Mouse (Mus musculus) kidney, embryonic 16.5 days (tissue): ENCODE measurements around the gene Dock8. TPM values are rescaled to one million over a fixed set of nuclear protein-coding genes. Genes with fewer than 3 reads are reported as not detected.
A peak's percentile ranks its signal among the peaks of the same experiment; 100 is the strongest.

ENCODE experiments used
- ATAC-seq: fragments of 200-750 bp; cut with Nextera tagmentation; 2 replicates; pipeline ENCODE4 v1.8.0; 2017; ENCODE audit warnings: moderate TSS enrichment; ENCODE audit not compliant: low FRiP score, low TSS enrichment
- H3K27ac ChIP-seq: fragments of 300-500 bp; sonication (generic); 2 replicates; pipeline ENCODE4 v1.5.1; 2014; ENCODE audit warnings: low read length
- H3K27me3 ChIP-seq: fragments of 300-500 bp; sonication (generic); 2 replicates; pipeline ENCODE4 v1.6.1; 2014; ENCODE audit warnings: low read length, control low read depth, mixed read lengths; ENCODE audit not compliant: insufficient read depth
- H3K36me3 ChIP-seq: fragments of 300-500 bp; sonication (generic); 2 replicates; pipeline ENCODE4 v1.6.1; 2014; ENCODE audit warnings: low read length, control low read depth, mixed read lengths; ENCODE audit not compliant: insufficient read depth
- H3K4me1 ChIP-seq: fragments of 300-500 bp; sonication (generic); 2 replicates; pipeline ENCODE4 v1.6.1; 2014; ENCODE audit warnings: low read length, control low read depth, mixed read lengths; ENCODE audit not compliant: insufficient read depth
- H3K4me2 ChIP-seq: fragments of 300-500 bp; sonication (generic); replicated peaks from 2 replicates; pipeline ENCODE4 v1.6.1; 2014; ENCODE audit warnings: low read depth, low read length
- H3K4me3 ChIP-seq: fragments of 300-500 bp; sonication (generic); 2 replicates; pipeline ENCODE4 v1.5.1; 2014; ENCODE audit warnings: mild to moderate bottlenecking, low read length
- H3K9ac ChIP-seq: fragments of 300-500 bp; sonication (generic); replicated peaks from 2 replicates; pipeline ENCODE4 v1.6.1; 2014; ENCODE audit warnings: low read length
- H3K9me3 ChIP-seq: fragments of 300-500 bp; sonication (generic); 2 replicates; pipeline ENCODE4 v1.6.1; 2016; ENCODE audit warnings: low read length, control low read depth
- WGBS: fragments of 180-500 bp; shearing (Covaris S2); extraction: QIAGEN DNeasy Blood & Tissue Kit; methylation state at CpG from one replicate; pipeline ENCODE4 v1.1.7; 2014; 5-methylcytosine and 5-hydroxymethylcytosine counted together
- polyA plus RNA-seq: library from polyadenylated mRNA; unstranded; fragments of >200 nt; fragmentation: Nextera tagmentation; extraction: Ambion mirVana; gene quantifications from 2 replicates; pipeline ENCODE4 v1.2.1, GENCODE M21; 2015

The Dock8 gene
- polyA plus RNA-seq, 1 experiment from 2014 or later = 3.9 TPM

- H3K27ac ChIP-seq = no peak overlapping the region
- no peaks in the 10 kb centered on the region for H3K27me3 ChIP-seq
- H3K9me3 ChIP-seq = no peaks in the 10 kb centered on the region
- 87% methylated on average over 7 of the region's 7 CpGs for WGBS
- no peaks in the 10 kb centered on the region for H3K36me3 ChIP-seq
- no peak overlapping the region for H3K9ac ChIP-seq
- ATAC-seq = no peak
- no peak overlapping the region for H3K4me2 ChIP-seq
- H3K4me1 ChIP-seq = no peaks in the 10 kb centered on the region
- H3K4me3 ChIP-seq = no peak overlapping the region
Observed at GRCm38 (mm10) chr19:25055025-25055424, 55.7 kb downstream of the Dock8 start.

- no peak overlapping the region for H3K4me3 ChIP-seq
- no peaks in the 10 kb centered on the region for H3K9me3 ChIP-seq
- no peak overlapping the region for H3K27ac ChIP-seq
- H3K27me3 ChIP-seq = no peaks in the 10 kb centered on the region
- no peaks in the 10 kb centered on the region for H3K36me3 ChIP-seq
- WGBS = 88% methylated on average over 7 of the region's 7 CpGs
- ATAC-seq = no peak
- peaks cover 4% of the 10 kb centered on the region for H3K4me1 ChIP-seq
- H3K9ac ChIP-seq = no peak overlapping the region
- H3K4me2 ChIP-seq = no peak overlapping the region
Observed at GRCm38 (mm10) chr19:25055559-25055958, 56.2 kb downstream of the Dock8 start.

- Histone ChIP-seq H3K9me3 (no peaks in the 10 kb centered on the region), H3K4me1 (peaks cover 11% of the 10 kb centered on the region), H3K4me2 (no peak overlapping the region), H3K9ac (no peak overlapping the region), H3K27ac (no peak overlapping the region), H3K36me3 (no peaks in the 10 kb centered on the region), H3K4me3 (no peak overlapping the region), H3K27me3 (no peaks in the 10 kb centered on the region)
- ATAC-seq = no peak
- WGBS = 87% methylated on average over 10 of the region's 10 CpGs
Observed at GRCm38 (mm10) chr19:25056224-25056623, 56.9 kb downstream of the Dock8 start.

- 90% methylated on average over 8 of the region's 8 CpGs for WGBS
- no peak for ATAC-seq
- Histone ChIP-seq H3K36me3 (no peaks in the 10 kb centered on the region), H3K9me3 (no peaks in the 10 kb centered on the region), H3K4me1 (peaks cover 13% of the 10 kb centered on the region), H3K4me3 (no peak overlapping the region), H3K27me3 (no peaks in the 10 kb centered on the region), H3K9ac (no peak overlapping the region), H3K4me2 (no peak overlapping the region), H3K27ac (no peak overlapping the region)
Observed at GRCm38 (mm10) chr19:25057826-25058225, 58.5 kb downstream of the Dock8 start.

GRCm38 (mm10) chr19:25059847-25060364 lies 60.6 kb downstream of the Dock8 start:
- ATAC-seq = no peak

GRCm38 (mm10) chr19:25060375-25060774 lies 61.0 kb downstream of the Dock8 start:
- WGBS = 9% methylated on average over 9 of the region's 9 CpGs
- Histone ChIP-seq H3K4me3 (peak overlapping the region; percentile 32), H3K4me2 (peak overlapping the region; percentile 51), H3K4me1 (peaks cover 13% of the 10 kb centered on the region), H3K9ac (peak overlapping the region; percentile 17; the same call in 1 of the 2 replicates), H3K9me3 (no peaks in the 10 kb centered on the region), H3K27ac (peak overlapping the region; percentile 43; the same call in 1 of the 2 replicates), H3K36me3 (no peaks in the 10 kb centered on the region), H3K27me3 (no peaks in the 10 kb centered on the region)
- ATAC-seq = peak; percentile 85

More at GRCm38 (mm10) chr19:25059847-25060364, 60.6 kb downstream of the Dock8 start:
- no peak overlapping the region; the same call in 1 of the 2 replicates for H3K27ac ChIP-seq
- no peaks in the 10 kb centered on the region for H3K9me3 ChIP-seq
- H3K9ac ChIP-seq = no peak overlapping the region
- peaks cover 13% of the 10 kb centered on the region for H3K4me1 ChIP-seq
- H3K4me3 ChIP-seq = no peak overlapping the region
- H3K36me3 ChIP-seq = no peaks in the 10 kb centered on the region
- peak overlapping the region; percentile 51 for H3K4me2 ChIP-seq
- WGBS = 63% methylated on average over 7 of the region's 7 CpGs
- H3K27me3 ChIP-seq = no peaks in the 10 kb centered on the region

- Histone ChIP-seq H3K27me3 (no peaks in the 10 kb centered on the region), H3K9me3 (no peaks in the 10 kb centered on the region), H3K4me1 (peaks cover 13% of the 10 kb centered on the region), H3K36me3 (no peaks in the 10 kb centered on the region), H3K9ac (no peak overlapping the region), H3K27ac (no peak overlapping the region), H3K4me2 (no peak overlapping the region), H3K4me3 (no peak overlapping the region)
- ATAC-seq = no peak
- 91% methylated on average over 9 of the region's 9 CpGs for WGBS
Observed at GRCm38 (mm10) chr19:25062188-25062856, 63.0 kb downstream of the Dock8 start.

GRCm38 (mm10) chr19:25062857-25063240 lies 63.5 kb downstream of the Dock8 start:
- peaks cover 13% of the 10 kb centered on the region for H3K4me1 ChIP-seq
- no peak for ATAC-seq
- no peak overlapping the region for H3K4me2 ChIP-seq
- H3K27me3 ChIP-seq = no peaks in the 10 kb centered on the region
- H3K9me3 ChIP-seq = no peaks in the 10 kb centered on the region
- H3K27ac ChIP-seq = no peak overlapping the region
- 80% methylated on average over 2 of the region's 2 CpGs for WGBS
- no peaks in the 10 kb centered on the region for H3K36me3 ChIP-seq
- H3K4me3 ChIP-seq = no peak overlapping the region
- no peak overlapping the region for H3K9ac ChIP-seq

- Histone ChIP-seq H3K27me3 (no peaks in the 10 kb centered on the region), H3K9ac (no peak overlapping the region), H3K4me3 (no peak overlapping the region), H3K9me3 (no peaks in the 10 kb centered on the region), H3K4me1 (peaks cover 2% of the 10 kb centered on the region), H3K27ac (no peak overlapping the region), H3K4me2 (no peak overlapping the region), H3K36me3 (no peaks in the 10 kb centered on the region)
- 79% methylated on average over 9 of the region's 9 CpGs for WGBS
- ATAC-seq = no peak
Observed at GRCm38 (mm10) chr19:25066229-25066628, 66.9 kb downstream of the Dock8 start.

GRCm38 (mm10) chr19:25068518-25068917 lies 69.2 kb downstream of the Dock8 start:
- H3K36me3 ChIP-seq = no peaks in the 10 kb centered on the region
- no peak for ATAC-seq
- H3K9ac ChIP-seq = no peak overlapping the region
- no peaks in the 10 kb centered on the region for H3K27me3 ChIP-seq
- H3K4me1 ChIP-seq = no peaks in the 10 kb centered on the region
- H3K4me2 ChIP-seq = no peak overlapping the region
- H3K27ac ChIP-seq = no peak overlapping the region
- H3K9me3 ChIP-seq = no peaks in the 10 kb centered on the region
- 49% methylated on average over 8 of the region's 8 CpGs for WGBS
- H3K4me3 ChIP-seq = no peak overlapping the region
